Mouse (Mus musculus) left cerebral cortex, adult 9 months (tissue): Measurements from ENCODE around the gene Anp32e.
"Not testable (repeated sequence)": the region's sequence is repeated elsewhere in the genome, so short reads cannot be mapped to it uniquely, and the experiment has no call there.

Source experiments
- DNase-seq, 2 experiments: peaks; one replicate each; pipeline ENCODE4 v3.0.0; 2022; ENCODE audit warnings: low spot score in 2 of 2

Anp32e gene

DNA sequence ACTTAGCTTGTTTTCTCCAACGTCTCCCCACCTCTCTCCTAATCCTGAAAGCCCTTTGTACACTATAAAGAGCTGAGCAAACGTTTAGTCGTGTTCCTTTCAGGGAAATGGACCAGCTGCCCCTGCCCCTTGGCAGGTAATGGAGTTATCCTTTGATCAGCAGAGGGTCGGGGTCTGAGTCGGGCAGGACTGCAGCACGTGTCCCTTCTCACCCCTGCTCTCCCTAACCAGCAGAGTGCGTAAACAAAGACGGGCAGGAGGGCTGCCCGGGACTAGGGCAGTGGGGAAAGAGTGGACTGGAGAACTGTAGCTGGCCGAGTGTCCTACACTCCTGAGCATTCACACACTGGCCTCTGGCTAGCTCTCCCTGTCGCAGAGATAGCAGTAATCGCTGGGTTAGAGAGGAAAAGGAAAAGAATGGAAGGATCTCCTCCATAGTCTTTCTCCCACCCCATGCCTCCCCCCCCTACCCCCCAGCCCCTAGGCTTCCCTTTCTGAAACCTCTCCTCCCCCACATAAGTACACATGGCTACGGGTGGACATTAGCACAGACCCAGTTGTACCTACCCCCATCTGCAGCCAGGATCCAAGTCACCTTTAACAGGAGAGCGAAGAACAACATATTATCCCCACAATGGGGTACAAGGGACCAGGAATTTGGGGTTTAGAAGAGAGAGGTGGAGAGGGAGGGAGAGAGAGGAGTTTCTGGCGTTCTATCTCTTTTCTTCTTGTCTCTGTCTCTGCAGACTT, 25.1 kb upstream of the Anp32e start:
- no peak for DNase-seq

DNA sequence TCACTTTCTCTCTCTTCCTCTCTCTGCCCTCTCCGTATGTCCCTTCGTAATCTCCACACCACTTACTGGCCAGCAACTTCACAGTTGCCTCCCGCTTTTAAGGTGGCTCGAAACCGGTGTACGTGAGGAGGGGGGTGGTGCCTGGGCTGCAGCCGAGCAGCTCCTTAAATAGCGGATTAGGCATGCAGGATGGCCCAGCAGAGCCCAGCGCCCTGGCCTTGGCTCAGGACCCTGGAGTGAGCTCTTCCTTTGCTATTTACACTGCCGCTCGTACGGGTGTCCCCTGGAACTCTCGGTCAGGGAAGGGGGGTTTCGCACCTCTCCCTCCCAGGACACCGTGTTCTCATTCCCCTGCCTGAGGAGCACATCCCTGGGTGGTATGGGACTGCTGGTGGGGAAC, 24.5 kb upstream of the Anp32e start, which contains the start of gene Car14:
Gene Car14, minus strand, starts transcription at position 124 of the 400 bp plus-strand sequence.
- DNase-seq, result no peak

DNA sequence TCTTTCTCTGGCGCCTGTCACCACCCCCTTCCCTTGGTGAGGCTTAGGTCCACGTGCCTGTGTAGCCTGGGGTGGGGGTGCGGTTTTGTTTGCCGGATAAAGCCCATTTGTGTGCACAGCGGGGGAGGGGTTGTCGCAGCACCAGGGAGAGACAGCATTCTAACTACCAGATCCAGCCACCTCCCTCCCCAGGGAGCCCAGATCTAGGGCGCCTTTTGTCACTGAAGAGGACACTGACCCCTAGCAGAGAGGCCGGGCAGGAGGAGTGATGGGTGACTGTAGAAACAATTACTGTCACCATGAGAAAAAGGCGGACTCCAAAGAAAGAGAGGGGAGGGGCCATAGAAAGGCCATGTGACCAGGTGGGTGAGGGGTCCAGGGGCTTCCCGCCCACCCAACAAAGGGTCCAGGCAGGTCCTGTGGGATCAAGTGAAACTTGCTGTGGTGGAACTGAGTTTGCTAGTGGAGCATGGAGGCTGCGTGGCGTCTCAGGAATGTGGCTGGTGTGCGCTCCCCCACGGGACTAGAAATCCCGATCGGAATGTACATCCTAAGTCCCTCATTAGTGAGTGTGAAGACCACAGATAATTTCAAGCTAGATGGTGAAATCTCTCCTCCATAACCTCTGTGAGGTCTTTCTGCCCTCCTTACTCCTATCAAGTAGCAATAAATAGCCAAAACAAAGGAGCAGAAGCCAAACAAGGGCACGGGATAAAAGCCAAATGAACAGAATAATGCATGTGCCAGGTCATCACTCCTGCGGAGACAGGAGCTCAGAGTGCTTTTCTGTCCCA, 23.7 kb upstream of the Anp32e start:
- DNase-seq, result peak in 1 of 2 experiments; percentile 68

DNA sequence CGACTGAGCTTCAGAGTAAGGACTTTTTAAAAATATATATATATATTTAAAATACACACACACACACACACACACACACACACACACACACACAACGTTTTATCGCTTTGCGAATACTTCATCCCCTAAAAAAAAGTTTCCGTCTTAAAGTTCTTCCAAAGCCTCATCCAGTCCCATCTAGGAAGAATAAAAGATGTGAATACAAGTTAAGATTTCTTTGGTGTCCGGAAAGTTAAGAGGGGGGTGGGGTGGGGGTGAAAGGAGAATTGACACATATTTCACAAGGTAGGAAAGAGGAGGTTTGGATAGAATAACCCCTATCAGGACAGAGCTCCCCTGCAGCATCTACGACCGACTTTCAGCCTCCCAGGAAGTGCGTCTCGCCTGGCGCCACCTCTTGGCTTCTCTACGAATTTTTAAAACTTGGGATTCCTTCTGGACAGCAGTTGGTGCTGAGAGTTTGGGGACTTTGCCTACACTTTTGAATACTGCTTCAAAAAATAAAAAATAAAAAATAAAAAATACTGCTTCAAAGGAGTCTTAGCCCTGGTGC, 23.0 kb upstream of the Anp32e start:
- no peak for DNase-seq

DNA sequence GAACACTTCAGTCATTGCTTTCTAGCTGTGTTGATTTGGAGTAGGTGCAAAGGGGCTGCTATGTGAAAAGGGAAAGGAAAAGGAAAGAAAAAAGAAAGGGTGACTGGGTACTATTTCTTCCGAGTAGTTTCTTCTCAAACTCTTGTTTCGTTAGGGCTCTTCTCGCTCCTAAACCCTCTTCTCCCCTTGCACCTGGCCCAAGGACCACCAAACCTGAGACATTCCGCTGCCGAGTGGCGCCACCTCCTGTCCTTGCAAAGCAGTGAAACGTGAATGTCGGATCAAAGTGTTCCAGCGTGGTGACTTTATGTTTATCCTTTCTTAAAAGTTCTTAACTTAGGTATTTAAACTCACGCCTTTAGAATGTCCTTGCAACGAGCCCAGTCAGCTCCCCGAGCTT, 22.2 kb upstream of the Anp32e start:
- DNase-seq, result no peak

DNA sequence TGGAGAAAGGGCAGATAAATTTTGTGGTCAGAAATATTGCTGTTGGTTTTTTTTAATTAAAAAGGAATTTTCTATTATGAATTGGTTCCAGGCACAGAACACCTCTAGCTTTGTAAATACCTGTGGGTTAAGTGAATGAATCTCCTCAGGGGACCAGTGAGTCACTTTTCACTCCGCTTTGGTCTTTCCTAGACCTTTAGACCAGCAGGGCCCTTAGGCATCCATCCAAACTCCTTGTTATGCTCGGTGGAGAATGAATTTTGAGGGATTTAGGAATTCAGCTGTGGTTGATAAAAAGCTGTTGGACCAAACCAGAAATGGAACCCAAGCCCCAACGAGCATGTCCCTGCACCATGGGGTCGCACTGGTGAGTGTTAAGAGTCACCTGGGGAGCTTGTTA, 21.4 kb upstream of the Anp32e start:
- DNase-seq, result no peak

DNA sequence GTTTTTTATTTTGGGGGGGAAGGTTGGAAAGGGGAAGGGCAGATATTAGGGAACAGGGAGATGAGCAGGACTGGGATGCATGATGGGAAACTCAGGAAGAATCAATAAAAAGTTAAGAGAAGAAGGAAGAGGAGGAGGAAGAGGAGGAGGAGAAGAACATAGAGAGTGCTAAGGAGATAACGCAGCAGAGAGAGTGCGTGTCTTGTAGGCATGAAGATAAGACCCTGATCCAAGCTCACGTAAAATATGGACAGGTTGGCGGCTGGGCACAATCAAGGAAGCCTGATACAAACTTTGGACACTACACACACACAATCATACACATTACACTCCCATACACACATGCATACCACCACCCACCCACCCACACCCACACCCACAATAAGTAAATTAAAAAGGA, 14.3 kb upstream of the Anp32e start:
- no peak for DNase-seq

DNA sequence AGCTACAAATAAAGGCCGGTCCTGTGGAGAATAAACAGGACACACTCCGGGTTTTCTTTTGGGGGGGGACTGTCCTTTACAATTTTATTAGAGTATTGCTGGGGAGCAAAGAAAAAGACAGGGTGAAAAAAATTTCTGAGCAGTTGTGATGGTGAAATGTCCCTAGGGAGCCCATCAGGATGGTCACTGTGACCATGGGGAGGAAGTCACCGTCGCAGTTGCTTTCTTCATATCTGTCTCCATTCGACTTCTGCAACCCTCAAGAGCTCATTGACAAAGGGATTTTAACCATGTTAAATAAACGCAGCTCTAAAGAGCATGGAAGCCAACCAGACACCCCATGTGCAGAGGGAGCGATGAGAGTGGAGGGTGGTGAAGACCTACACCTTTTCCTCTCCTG, 12.3 kb upstream of the Anp32e start:
- no peak for DNase-seq

DNA sequence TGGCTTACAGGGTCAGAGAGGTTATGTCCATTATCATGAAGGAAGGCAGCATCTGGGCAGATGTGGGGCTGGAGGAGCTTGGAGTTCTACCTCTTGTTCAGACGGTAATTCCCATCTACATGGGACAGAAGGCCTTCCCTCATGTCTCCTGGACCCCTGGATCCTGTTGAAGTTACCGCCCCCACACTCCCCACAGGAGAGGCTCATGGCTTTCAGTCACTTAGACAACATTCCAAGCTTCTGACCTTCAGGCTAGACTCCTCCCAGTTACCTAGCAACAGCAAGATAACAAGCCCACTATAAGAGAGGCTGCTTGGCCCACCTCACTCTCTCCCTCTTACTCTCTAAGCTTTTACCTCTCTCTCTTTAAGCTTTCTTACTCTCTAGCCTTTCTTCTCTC, 8.5 kb upstream of the Anp32e start:
- not testable (repeated sequence) for DNase-seq

DNA sequence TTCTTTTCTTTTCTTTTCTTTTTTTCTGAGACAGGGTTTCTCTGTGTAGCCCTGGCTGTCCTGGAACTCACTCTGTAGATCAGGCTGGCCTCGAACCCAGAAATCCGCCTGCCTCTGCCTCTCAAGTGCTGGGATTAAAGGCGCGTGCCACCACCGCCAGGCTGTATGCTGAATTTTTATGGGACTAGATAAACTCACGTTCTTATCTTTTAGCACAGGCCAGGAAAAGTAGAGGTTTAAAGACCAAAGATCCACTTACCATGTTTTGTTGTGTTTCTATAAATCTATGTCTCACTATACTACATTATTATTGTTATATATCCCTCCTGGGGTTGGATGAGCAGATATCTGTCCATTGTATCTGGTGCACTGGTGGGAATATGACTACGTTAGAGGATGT, 5.6 kb upstream of the Anp32e start:
- not testable (repeated sequence) for DNase-seq

DNA sequence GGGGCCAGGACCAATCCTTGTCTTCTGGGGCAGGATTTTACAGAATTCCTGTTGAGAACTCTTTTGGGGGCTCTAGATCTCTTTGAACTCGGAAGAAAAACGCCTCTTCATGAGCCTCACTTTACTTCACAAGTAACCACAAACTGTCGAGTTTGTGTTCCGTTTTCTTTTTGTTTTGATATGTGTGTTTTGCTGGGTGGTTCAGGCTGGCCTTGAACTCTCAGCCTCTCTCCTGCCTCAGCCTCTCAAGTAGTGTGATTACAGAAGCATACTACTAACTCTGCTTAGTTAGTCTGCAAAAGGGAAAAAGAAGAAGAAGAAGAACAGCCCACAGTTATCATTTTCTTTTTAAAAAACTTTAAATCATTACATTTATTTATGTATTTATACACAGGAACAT, 4.9 kb upstream of the Anp32e start:
- no peak for DNase-seq

DNA sequence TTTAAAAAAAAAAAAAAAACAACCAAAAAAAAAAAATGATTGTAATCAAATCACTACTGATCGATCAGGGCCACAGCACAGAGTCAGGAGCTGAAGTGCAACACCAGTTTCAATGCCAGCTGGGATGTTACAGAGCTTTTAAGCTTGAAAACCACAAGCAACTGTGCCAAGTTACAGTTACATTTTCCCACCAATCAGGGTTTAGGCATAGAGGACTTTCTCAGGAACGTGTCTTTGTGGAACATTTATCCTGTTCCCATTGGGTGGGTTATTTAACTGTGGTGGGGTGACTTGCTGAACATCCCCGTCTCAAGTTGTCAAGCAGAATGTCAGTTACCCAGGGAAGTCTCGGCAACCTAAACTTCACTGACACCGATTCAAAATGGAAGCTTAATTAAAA, 4.0 kb upstream of the Anp32e start:
- DNase-seq, result no peak

DNA sequence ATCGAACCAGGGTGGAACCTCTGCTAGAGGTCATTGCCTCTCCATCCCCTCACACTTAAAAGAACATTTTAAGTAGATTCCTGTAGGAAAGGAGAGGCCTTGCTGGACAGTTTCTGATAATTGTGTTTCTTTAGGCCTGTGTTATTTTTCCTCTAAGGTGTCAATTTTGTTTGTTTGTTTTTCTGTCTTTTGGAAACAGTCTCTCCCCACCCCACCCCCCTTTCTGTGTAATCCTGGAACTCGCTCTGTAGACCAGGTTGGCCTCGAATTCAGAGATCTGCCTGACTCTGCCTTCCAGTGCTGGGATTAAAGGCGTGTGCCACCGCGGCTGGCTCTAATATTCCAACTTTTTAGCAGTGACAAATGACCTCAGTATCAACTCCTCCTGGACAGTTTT, 787 bp upstream of the Anp32e start:
- DNase-seq, result no peak

DNA sequence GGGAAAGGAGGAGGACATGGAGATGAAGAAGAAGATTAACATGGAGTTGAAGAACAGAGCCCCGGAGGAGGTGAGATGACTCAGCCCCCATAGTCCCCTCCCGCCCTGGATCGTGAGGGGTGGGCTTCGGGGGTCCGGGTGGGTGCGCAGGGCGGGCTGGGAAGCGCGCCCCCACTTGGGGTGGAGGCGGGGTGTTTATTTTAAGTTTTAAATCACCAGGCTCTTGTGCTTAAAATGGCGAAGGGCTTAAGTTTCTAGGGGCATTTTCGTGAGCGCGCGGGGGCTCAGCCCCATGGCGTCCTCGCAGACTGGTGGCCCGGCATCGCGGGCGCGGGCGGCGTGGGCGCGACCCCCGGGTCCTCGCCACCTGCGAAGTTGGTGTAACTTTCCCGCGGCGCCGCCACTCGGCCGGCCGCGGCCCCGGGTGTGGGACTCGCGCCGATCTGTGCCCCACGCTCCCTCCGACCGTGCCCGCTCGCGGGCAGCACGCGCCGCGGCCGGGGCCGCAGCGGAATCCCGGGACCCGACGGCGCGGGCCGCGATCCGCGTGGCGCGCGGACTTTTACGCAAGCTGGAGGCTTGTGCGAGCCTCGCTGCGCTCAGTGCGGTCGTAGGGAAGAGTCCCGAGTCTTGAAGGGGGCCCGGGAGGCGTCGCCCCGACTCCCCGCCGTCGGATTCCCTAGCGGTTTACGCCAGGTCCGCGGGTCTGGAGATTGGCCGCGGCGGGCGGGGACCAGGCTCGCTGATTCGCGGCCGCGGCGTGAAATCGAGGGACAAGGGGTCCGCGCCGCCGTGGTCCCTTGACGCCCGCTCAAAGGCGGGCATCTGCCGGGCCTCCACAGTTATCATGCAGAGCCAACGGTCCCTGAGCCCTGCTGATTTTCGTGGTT, 780 bp downstream of the Anp32e start:
- no peak for DNase-seq

DNA sequence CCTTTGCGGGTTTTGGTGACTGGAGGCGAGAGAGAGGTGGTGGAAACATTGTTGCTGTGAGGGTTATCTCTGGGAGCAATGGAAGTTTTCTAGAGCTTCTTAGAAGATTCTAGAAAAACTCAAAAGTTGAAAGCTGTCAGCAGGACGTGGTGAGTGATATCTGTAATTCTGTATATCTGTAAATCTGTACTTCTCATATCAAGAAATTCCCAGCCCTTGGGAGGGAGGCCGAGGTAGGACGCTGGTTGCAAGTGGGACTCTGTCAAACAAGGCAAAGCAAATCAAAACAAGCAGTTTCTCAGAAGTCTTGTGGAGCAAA, 1.4 kb downstream of the Anp32e start:
- DNase-seq, result no peak

DNA sequence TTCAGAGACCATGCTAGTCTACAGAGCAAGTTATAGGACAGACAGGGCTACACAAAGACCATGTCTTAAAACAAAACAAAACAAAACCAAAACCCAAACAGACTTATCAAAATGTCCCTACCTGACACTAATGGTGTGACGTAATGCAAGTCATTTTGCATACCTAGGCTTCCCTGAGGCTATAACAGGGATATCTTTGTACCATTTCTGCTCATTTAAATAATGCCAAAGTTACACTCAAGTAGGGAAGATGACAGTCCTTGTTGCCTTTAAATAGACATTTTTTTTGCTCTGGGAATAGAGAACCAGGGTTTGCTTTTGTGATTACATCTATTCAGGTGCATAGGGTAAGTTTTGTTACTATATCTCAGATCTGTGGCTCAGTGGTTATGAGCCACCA, 2.4 kb downstream of the Anp32e start:
- no peak for DNase-seq

DNA sequence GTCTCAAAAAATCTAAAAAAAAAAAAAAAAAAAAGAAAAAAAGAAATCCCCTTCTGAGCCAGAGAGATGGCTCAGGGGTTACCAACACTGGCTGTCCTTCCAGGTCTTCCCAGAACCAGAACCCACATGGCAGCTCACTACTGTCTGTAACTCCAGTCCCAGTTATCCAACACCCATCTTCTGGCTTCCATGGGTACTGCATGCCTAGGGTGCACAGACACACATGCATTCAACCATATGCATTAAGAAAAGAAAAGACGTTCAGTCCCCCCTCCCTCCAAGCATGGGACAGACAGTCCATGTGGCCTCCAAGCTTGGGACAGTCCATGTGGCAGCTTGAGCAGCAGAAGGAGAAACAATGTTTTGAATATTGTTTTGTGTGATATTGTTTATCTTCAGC, 3.1 kb downstream of the Anp32e start:
- no peak for DNase-seq

DNA sequence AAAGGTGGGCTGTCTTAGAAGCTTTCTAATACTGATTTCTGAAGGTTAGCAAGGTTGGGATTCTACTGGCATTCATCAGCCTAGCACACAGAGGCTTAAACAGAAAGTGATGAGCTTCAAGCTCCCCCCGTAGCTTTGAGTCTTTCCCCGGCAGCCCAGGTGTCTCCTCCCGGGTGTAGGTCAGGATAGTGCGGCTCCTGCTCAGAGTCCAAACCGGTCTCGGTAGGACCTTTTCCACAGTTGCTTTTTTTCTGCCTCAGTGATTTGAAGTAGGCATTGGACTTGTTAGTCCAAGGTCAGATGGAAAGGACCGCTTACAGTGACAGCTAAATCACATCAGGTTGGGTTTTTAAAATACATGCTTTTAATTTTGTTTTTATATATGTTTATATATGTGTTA, 3.5 kb downstream of the Anp32e start:
- no peak for DNase-seq

DNA sequence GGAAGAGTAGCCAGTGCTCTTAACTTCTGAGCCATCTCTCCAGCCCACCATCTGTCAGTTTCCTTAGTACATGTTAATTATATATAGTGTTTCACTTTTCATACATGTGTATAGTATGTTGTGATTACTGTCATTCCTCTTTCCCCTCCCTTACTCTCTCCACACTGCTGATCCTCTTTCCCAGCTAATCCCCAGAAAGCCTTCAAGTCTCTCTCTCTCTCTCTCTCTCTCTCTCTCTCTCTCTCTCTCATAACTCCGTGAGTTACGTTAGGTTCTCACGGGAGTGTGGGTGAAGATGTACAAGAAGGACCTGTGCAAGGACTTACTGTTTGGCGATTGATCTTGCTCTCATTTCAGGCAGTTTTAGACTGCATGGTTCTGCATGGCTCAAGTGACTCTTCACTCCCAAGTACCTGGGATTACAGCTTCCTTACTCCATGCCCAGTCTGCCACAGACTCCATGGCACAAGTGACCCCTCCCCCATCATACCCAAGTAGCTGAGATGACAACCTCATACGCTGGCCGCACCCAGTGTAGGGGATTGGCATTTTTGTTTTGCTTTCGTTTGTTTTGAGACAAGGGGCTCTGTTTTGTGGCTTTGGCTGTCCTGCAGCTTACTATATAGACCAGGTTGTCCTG, 4.2 kb downstream of the Anp32e start:
- no peak for DNase-seq

DNA sequence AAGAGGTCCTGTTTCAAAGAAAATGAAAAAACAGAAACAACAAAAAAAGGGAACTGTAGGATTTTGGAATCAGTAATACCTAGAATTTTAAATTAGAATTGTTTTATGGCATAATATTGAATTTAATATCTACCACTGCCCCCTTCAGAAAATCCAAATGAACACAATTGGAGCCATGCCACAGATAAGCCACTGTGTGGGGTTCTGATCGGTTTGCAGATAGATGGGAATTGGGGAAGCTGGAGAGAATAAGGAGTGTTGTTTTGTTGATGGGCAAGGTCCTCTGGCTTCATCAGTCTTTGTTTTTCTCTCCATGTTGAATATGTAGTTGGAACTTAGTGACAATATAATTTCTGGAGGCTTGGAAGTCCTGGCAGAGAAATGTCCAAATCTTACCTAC, 5.4 kb downstream of the Anp32e start:
- no peak for DNase-seq

DNA sequence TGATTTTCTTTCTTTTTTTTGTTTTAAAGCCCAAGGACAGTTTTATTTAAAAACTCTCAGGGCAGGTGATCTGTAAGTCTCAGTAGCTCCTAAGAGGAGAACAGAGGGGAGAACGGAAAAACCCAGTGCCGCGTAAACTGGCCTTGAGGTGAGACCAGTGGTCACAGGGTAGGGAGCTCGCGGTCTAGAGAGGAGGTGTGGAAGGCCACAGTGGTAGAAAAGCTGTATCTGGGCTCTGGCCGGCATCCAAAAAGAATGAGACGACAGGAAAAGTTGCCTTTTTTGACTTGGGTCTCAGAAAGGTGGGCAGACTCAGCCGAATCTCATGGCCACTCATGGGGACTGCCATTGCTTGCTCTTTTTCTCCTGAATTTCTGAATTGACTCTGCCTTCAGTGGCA, 9.2 kb downstream of the Anp32e start:
- no peak for DNase-seq

DNA sequence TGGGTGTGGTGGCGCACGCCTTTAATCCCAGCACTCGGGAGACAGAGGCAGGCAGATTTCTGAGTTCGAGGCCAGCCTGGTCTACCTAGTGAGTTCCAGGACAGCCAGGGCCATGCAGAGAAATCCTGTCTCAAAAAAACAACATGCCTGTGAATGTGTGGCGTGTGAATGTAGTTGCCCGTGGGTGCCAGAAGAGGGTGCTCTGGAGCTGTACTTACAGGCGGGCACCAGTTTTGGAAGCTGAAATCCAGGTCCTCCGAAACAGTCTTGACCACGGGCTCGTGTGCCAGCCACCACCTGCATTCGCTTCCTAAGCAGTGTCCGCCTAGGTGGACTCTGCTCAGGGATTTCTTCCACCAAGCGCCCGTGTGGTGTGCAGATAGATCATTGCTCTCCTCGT, 9.8 kb downstream of the Anp32e start:
- no peak for DNase-seq
